Mouse (Mus musculus) bone marrow, adult 2 months (tissue): Measurements from ENCODE around the gene Zfand2b.

Experiments used
- CTCF ChIP-seq: fragments of 200-500 bp; IDR thresholded peaks from 2 replicates; pipeline ENCODE4 v1.5.1; 2011; ENCODE audit warnings: low read length, control low read depth; ENCODE audit not compliant: control insufficient read depth, insufficient read depth
- POLR2A ChIP-seq: fragments of 200-500 bp; IDR thresholded peaks from 2 replicates; pipeline ENCODE4 v1.6.1; 2011; ENCODE audit warnings: low read depth, mild to moderate bottlenecking, control low read depth, low read length, borderline replicate concordance; ENCODE audit not compliant: control insufficient read depth

GRCm38 (mm10) chr1:75215785-75216184, 47.3 kb downstream of the Zfand2b start:
- TF ChIP-seq CTCF (no peak), POLR2A (no peak)
